Mouse (Mus musculus) adrenal gland, adult (tissue): Measurements from ENCODE around the gene A930018P22Rik.
"Not testable (repeated sequence)": the region's sequence is repeated elsewhere in the genome, so short reads cannot be mapped to it uniquely, and the experiment has no call there.

Experiments used
- DNase-seq, 2 experiments: peaks; one replicate each; pipeline ENCODE4 v3.0.0; 2022 to 2023; ENCODE audit warnings: low spot score in 1 of 2; ENCODE audit not compliant: inconsistent age in 2 of 2

A930018P22Rik gene

DNA sequence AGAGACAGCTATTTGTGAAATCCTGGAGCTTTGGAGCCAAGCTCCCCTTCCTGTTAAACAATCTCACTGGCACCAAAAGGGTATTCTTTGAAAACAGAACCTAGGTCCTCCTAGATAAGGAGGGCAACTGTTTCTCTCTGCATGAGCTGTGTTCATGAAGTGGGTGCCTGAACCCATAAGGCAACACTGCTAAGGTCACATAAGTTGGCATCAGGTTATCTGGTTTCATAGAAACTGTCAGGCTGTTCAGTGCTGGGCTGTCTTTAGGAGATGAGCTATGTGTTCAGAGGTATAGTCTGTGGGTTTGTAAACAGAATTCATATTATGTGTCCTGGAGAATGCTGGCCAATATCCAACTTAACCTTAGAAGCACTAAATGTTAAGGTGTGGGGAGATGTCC, 5.4 kb upstream of the A930018P22Rik start:
- DNase-seq: not testable (repeated sequence)

DNA sequence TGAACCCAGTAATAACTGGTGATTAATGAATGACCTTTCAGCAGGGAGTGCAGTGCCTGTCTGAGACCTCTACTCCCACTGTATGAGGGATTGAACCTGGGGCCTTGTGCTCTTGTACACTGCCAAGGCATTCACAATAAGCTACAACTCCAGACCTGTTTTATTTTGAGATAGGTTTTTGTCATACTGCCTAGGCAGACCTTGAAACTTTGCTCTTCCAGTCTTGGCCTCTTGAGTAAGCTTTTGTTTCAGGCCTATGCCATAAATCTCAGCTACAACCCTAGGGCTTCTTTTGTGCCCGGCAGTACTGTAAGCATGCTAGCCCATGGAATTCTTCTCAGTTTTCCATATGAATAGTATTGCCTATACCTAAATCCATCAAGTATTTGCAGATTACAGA, 3.5 kb upstream of the A930018P22Rik start:
- peak; percentile 41 to 83 for DNase-seq

DNA sequence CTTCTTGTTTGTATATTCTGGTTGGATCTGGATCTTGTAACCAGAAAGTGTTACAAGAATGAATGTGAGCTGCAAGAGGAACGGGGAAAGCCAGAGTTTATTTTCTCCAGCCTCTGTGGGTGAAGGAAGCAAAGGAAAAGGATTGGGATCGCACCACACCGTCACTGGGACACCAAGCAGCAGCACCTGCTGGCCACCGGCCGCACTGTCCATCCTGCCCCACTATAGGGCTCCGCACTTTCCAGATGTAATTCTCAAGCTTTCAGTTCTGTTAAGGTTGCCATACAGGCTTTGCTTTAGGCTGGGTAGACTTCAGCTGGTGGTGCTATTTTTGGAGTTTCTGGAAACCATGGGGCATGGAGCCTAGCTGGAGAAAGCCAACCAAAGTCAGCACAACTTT, 2.3 kb upstream of the A930018P22Rik start:
- no peak for DNase-seq

- DNase-seq: peak in 1 of 2 experiments; percentile 62
Observed at GRCm38 (mm10) chr2:104121681-104122504, 676 bp upstream of the A930018P22Rik start.

DNA sequence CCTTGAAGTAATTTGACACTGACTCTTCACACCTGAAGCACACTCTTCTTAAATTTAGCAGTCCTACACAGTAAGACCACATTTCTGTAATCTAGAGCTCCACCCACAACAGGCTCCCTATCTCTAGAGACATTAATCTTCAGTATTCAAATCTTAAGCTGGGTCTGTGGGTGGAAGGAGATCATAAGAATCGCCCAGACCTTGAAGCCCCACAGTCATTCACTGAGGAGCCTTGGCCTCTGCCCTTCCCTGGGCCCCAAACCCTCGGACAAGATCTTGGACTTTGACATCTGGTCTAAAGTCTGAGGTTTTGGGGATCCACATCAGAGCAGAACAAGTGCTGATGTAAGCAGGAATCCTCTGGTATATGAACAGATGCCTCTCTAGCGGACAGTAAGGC, 971 bp downstream of the A930018P22Rik start:
- no peak for DNase-seq

GRCm38 (mm10) chr2:104124071-104124470, 1.5 kb downstream of the A930018P22Rik start:
- no peak for DNase-seq

DNA sequence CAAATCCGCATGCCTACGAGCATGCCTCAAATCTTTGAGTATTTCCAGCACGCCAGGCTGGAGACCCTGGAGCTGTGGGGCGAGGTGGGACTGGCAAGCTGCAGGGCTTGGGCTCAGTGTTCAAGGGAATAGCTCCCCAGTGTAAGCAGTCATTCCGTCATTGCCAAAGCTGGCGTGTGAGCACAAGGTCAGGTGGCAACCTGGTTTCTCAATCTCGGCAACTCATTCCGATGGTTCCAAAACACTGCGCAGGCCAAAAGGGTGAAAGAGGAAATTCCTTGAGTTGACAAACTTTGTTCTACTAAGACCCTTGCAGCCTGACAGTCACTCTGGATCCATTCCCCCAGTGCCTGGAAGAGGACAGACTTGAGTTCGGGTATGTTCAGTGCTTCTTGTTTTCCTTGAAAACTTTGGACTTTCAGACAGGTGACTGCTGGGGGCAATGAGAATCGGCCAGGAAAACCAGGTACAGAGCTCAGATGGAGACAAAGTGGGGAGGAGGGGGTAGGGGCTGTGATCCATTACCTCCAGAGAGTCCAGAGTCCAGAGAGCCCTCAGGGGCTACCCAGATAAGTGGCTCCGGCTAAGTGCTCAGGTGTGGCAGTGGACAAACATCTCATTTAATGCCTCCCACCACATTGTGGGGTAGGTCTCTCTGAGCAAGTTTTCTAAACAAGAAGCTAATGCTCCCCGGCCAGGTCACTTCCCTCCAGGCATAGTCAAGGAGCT, 6.4 kb downstream of the A930018P22Rik start:
- DNase-seq: peak; percentile 75 to 90

GRCm38 (mm10) chr2:104130165-104130564, 7.6 kb downstream of the A930018P22Rik start:
- peak in 1 of 2 experiments; percentile 38 for DNase-seq

- peak in 1 of 2 experiments; percentile 81 for DNase-seq
Observed at GRCm38 (mm10) chr2:104130969-104131368, 8.4 kb downstream of the A930018P22Rik start.

DNA sequence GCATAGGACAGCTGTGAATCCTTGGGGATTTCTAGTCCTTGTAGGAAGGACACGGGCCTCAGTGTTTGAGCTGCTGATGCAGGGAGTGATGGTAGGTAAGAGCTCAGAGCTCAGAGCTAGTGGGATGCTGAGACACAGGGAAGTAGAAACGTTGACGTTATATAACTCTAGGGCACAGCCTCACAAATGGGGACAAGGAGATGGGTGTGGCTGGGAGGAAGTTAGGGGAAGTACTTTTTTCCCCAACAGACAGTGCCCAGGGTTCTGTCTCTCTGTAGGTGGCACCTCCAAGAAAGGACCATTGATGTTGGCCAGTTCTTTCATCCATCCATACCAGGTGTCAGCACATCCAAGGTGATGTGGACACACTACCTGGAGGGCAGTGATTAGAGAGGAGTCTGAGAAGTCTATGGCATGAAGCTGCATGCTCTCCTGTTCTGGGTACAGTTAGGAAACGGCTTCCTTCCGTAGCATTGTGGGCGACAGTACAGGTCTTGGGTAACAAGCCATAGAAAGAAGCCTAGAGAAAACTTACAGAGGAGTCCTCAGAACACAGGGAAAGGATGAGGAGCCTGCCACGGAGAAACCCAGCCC, 9.8 kb downstream of the A930018P22Rik start:
- no peak for DNase-seq

DNA sequence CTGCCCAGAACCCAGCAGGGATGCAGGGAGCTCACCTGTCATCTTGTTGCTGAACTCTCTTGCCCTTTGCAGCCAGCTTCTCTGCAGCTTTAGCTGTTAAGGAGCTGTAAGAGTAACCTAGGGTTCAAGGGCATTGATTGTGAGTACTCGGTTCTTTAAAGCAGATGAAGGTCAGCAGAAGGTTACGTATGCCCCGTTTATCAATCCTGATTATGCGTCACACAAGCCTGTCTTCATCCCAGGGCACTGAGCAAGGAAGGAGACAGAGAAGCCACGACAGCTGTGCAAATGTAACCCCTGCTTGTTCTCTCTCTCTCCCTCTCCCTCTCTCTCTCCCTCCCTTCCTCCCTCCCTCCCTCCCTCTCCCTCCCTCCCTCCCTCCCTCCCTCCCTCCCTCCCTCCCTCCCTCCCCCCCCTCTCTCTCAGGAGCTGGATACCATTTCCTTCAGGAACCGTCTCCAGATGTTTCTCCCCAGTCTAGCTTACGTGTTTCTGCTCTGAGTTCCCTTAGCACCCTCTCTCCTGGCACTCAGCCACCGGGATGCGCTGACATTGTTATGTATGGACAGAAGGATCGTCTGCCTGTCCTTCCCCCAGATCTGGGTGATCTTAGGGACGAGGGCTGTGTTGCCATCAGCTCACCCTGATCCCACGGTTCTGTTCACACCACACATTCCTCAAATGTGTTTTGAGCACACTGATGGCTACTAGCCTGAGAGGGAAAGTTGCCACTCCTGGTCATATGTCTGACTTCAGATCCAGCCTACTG, 10.7 kb downstream of the A930018P22Rik start:
- peak; percentile 64 to 82 for DNase-seq

GRCm38 (mm10) chr2:104134150-104135056, 11.8 kb downstream of the A930018P22Rik start:
- peak; percentile 72 to 93 for DNase-seq

DNA sequence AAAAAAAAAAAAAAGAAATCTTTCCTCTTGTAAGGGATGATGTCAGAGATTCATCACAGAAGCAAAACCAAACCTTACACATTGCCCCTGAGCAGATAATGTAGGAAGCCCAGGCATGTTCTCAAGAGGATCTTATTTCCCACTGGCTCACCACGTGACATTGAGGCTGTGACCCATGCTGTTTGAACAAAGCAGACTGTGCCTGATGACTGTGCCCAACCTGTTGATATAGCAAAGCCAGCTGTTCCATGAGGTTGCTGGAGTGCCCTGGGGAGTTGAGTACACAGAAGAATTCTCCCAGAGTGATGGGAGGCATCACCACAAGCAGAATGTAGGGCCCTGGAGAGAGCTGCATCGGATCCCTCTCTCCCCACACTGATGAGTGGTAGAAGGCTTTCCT, 13.4 kb downstream of the A930018P22Rik start:
- DNase-seq: no peak

DNA sequence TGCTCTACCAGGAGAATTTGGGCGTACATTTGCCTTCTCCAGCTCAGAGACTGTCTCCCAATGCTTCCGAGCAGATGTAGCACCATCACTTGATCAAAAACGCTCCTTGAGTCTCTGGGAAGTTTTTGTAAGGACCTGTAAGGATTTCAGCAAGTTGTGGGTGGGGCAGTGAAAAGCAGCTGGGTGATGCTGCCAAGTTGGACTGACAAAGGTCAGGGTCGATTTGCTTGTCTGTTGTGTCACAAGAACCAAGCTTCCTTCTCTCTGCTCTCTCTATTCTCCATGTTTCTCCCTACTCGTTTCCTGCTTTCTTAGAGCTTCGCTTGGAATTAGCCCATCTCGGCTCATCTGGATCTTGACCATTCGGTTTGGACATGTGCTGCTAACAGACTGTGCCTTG, 19.6 kb downstream of the A930018P22Rik start:
- no peak for DNase-seq

DNA sequence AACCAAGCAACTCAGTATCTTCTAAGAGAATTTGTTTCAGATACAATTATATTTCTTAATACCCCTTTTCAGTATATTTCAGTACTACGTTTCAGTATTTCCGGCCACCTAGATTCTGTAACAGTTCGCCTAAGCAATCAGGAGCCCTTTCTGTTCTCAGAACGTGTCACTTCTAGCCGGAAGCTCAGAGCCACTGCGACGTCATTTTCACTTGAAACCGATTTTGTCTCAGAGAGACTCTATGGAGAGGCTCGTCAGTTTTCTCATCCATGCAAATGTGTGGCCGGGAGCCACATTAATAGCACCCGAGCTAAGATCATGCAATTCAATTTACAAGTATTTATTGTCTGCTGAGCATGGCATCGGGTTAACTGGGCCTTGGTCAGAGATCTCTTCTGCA, 21.4 kb downstream of the A930018P22Rik start:
- DNase-seq: no peak

DNA sequence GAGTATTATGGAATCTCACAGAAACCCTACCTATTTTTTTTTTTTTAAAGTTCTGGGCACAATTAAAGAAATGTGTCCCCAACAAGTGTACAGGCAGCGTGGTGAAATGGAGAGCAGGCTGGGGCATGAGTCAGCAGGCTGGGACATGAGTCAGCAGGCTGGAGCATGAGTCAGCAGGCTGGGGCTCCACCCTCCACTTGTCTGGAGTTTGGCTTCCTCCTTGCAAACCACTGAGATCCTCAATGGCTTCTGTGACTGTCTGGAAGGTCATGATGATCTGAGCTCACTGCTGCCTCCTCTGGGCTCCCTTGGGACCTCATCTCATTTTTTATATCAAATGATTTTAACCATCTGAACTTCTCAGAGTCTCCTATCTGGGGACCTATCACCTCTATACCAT, 23.4 kb downstream of the A930018P22Rik start:
- peak; percentile 86 to 93 for DNase-seq

- no peak for DNase-seq
Observed at GRCm38 (mm10) chr2:104147910-104148561, 25.5 kb downstream of the A930018P22Rik start.

GRCm38 (mm10) chr2:104150608-104151397, 28.2 kb downstream of the A930018P22Rik start:
- peak; percentile 45 to 82 for DNase-seq

- no peak for DNase-seq
Observed at GRCm38 (mm10) chr2:104153345-104153744, 30.8 kb downstream of the A930018P22Rik start.
